Mouse (Mus musculus) erythroblast, embryonic 14.5 days (primary cell): ENCODE measurements at regions not wholly inside any gene's neighbourhood (a gene's known extent, or its start where the extent isn't known, plus 50 kb on each side); places are given as distances from the start of the nearest gene placed in this dataset.

Experiments used
- GATA1 ChIP-seq: IDR thresholded peaks from 2 replicates; pipeline ENCODE4 v1.6.1; 2012; ENCODE audit warnings: low read length, inconsistent platforms, mixed read lengths
- TAL1 ChIP-seq: IDR thresholded peaks from 3 replicates; pipeline ENCODE4 v1.6.1; 2012; ENCODE audit warnings: low read length, inconsistent platforms, mixed read lengths

DNA sequence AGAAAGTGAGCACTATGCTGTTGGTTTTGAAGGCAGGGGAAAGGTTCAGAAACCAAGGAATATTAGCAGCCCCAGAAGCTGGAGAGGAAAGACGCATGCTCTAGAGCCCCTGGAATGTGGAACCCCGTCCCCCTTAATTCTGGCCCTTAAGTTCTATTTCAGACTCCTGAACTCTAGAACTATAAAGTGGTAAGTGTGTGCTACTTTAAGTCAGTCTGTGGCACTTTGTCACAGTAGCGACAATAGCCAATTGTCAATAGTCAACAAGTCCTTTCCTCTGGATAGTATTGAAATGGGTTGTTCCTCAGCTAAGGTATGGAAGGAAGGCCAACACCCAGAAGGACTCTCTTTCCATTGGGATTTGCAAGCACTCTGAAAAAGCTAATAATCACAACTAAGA, 64.2 kb upstream of the Cpm start:
- TF ChIP-seq GATA1 (no peak), TAL1 (no peak)
